Mouse (Mus musculus): ENCODE data around the gene Simc1. TPM values are rescaled to one million over a fixed set of nuclear protein-coding genes. Genes with fewer than 3 reads are reported as not detected.

Gene Simc1
- total RNA-seq, 2 experiments from 2014 or later: 4.0 to 22.0 TPM

- no peak for ATAC-seq (replicated peaks; ENCODE audit: poor library complexity)
Observed at GRCm38 (mm10) chr13:54582860-54583259, 79.3 kb downstream of the Simc1 start.

- ATAC-seq (replicated peaks; ENCODE audit: poor library complexity): no peak
Observed at GRCm38 (mm10) chr13:54585831-54586230, 82.3 kb downstream of the Simc1 start.

DNA sequence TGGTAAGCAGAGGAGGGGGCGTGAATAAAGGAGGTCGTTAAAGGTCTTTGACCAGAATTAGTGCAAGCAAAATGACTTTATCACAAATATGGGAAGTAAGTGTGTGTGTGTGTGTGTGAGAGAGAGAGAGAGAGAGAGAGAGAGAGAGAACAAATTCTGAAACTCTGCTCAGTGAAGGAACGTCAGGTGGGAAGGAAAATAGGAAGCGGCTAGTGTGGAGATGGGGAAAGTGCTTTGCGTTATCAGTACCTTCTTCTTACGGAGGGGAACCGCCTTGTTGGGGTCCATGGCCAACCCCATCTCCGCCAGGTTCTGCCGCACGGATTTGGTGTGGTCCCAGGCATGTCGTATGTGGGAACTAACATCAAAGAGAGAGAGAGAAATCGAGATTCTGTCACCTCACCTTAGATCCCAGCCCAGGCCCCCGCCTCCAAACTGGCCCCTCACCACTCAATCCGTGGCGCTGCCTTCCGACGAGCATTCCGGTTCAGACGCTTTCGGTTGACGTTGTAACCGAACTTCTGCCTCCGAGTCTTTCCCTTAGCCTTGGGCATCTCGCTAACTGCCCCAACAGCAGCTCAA, 85.9 kb downstream of the Simc1 start:
- ATAC-seq (replicated peaks; ENCODE audit: poor library complexity): peak; percentile 34

- ATAC-seq (replicated peaks; ENCODE audit: poor library complexity): peak; percentile 93
Observed at GRCm38 (mm10) chr13:54589996-54590951, 86.7 kb downstream of the Simc1 start, which contains the start of the genes Nop16 and Higd2a. TSS of gene Nop16 (minus strand) at chr13:54590090. TSS of gene Higd2a (plus strand) at chr13:54590207.

DNA sequence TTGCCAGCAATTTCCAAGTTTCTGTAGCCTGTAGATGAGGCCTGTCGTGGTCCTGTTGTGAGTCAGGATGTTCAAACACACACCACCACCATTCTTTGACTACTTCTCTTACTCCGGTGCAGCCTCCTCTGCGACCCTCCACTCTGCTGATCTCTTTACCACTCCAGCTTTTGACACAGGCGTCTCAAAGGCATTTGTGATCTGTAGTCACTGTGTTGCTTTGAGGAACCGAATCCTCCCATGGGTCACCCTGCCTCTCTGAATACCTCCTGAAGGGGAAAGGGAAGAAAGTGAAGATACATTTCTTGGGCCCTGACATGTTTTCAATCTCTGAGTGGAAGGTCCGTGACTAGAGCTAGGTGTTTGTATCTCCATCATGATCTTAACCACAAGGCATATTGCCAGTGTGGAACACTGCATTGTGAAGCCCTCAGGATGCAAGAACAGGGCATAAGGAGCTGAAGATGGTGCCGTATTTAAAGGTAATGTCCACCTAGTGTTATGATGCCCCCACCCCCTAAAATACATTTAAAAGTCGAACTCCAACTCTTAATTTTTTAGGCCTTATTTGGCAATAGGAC, 88.3 kb downstream of the Simc1 start:
- ATAC-seq (replicated peaks; ENCODE audit: poor library complexity): no peak

DNA sequence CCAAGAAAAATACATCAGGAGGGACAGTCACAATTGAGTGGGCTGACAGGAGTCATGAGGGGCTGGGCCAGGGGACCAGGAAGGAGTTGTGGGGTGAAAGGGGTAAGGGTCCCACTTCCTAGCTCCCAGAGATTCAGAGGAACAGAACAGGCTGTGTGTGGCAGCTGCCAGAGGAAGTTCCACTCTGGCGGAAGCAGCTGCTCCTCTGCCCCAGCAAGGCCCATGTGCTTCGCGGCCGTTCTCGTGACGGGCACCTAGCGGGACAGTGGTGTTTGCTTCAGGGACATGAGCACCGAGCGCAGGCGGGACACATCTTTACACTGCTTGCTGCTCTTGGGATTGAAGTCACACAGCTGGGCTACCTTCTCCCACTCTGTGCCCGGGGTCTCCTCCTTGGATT, 90.0 kb downstream of the Simc1 start:
- no peak for ATAC-seq (replicated peaks; ENCODE audit: poor library complexity)

DNA sequence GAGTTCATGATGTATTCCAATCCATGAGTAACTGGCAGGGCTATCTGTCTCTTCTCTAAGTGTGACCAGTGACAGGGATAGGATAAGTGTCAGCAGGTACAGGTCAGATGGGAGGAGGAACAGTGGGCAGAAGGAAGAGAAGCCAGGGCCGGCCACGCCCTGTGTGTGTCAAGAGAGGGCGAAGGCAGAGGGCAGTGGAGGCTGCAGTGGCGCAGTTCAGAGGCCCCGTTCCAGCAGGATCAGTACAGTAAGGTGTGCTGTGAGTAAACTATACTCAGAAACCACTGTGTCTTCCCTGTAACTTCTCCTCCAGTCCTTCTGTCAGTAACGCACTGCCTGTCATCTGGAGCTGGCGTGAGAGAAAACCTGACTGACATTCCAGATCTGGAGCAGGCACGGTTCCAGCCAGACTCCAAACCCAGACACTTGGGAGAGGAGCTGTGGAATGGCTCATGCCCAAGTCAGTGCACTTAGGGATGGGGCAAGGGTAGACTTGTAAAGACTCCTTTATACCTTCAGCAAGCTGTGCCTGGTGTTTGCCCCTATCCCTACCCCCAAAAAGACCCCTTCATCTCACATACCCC, 92.6 kb downstream of the Simc1 start:
- ATAC-seq (replicated peaks; ENCODE audit: poor library complexity): no peak

DNA sequence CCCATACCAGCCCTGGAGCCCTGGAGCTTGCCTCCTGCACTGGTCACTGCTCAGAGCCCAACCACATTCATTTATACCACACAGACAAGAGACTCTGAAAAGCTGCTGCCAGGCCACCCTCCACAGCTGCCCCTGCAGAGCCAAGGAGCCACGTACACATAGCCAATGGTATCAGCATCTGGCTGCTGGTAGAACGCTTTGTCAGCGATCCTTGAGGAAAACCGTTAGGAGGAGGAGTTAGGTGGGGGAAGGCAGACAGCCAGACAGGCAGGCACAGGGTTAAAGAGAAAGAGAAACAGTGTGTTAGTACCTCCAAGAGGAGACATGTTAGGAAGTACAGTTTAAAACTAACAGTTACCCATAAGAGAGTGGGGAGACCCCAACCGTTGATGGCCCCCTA, 93.3 kb downstream of the Simc1 start:
- no peak for ATAC-seq (replicated peaks; ENCODE audit: poor library complexity)

- no peak for ATAC-seq (replicated peaks; ENCODE audit: poor library complexity)
Observed at GRCm38 (mm10) chr13:54598622-54599143, 95.1 kb downstream of the Simc1 start.

Other genes with a start within 250 kb of the Simc1 start
- gene Cplx2, start 132.4 kb upstream of the Simc1 start, total RNA-seq (2015): 0.10 and 0.54 TPM in 2 replicates
- 0.14 TPM in 1 of 2 replicates, not detected in the other for gene Cplx2, start 132.4 kb upstream of the Simc1 start, total RNA-seq (2017)
- 24.8 and 25.9 TPM in 2 replicates for gene Thoc3, start 34.9 kb upstream of the Simc1 start, total RNA-seq (2015)
- 40.3 and 47.1 TPM in 2 replicates for gene Thoc3, start 34.9 kb upstream of the Simc1 start, total RNA-seq (2017)
- gene 4833439L19Rik, start 61.7 kb downstream of the Simc1 start, total RNA-seq (2015): 56.2 and 56.5 TPM in 2 replicates
- 30.0 and 37.5 TPM in 2 replicates for gene 4833439L19Rik, start 61.7 kb downstream of the Simc1 start, total RNA-seq (2017)
- gene Arl10, start 71.2 kb downstream of the Simc1 start, total RNA-seq (2015): 9.7 and 15.7 TPM in 2 replicates
- gene Arl10, start 71.2 kb downstream of the Simc1 start, total RNA-seq (2017): 9.5 and 14.0 TPM in 2 replicates
- gene Nop16, start 86.3 kb downstream of the Simc1 start, total RNA-seq (2015): 54.2 and 59.3 TPM in 2 replicates
- 69.7 and 104 TPM in 2 replicates for gene Nop16, start 86.3 kb downstream of the Simc1 start, total RNA-seq (2017)
- gene Higd2a, start 86.4 kb downstream of the Simc1 start, total RNA-seq (2015): 101 and 120 TPM in 2 replicates
- gene Higd2a, start 86.4 kb downstream of the Simc1 start, total RNA-seq (2017): 51.6 and 87.6 TPM in 2 replicates
- 4.2 and 6.1 TPM in 2 replicates for gene Cltb, start 107.6 kb downstream of the Simc1 start, total RNA-seq (2015)
- 11.0 and 13.1 TPM in 2 replicates for gene Cltb, start 107.6 kb downstream of the Simc1 start, total RNA-seq (2017)
- gene Faf2, start 118.0 kb downstream of the Simc1 start, total RNA-seq (2015): 40.8 and 43.9 TPM in 2 replicates
- gene Faf2, start 118.0 kb downstream of the Simc1 start, total RNA-seq (2017): 37.4 and 38.6 TPM in 2 replicates
- 47.2 and 49.6 TPM in 2 replicates for gene Rnf44, start 190.1 kb downstream of the Simc1 start, total RNA-seq (2015)
- gene Rnf44, start 190.1 kb downstream of the Simc1 start, total RNA-seq (2017): 16.8 and 19.4 TPM in 2 replicates
- gene Cdhr2, start 197.7 kb downstream of the Simc1 start, total RNA-seq (2015): not detected in 2 replicates
- gene Cdhr2, start 197.7 kb downstream of the Simc1 start, total RNA-seq (2017): not detected in 2 replicates
- gene Gprin1, start 246.1 kb downstream of the Simc1 start, total RNA-seq (2015): not detected in 2 replicates
- not detected in 2 replicates for gene Gprin1, start 246.1 kb downstream of the Simc1 start, total RNA-seq (2017)